Comparison of ENCODE assay signal across 7 mouse cellular contexts in genomic region chr11:69395235-69395633, GRCm38 (mm10). TPM values are rescaled to one million over a fixed set of nuclear protein-coding genes. Genes with fewer than 3 reads are reported as not detected.
DNase-seq lines count a peak whose midpoint lies in the region; ATAC-seq and TF ChIP-seq lines count a peak whose summit lies in the region.
"Not testable (repeated sequence)": the region's sequence is repeated elsewhere in the genome, so short reads cannot be mapped to it uniquely, and the experiment has no call there.

TSS of gene Naa38 (plus strand) at chr11:69395487.
TSS of gene Cyb5d1 (minus strand) at chr11:69395631.

- TF ChIP-seq POLR2A in embryonic fibroblast, embryonic 13.5 days (IDR thresholded peaks at IDR 0.05; ENCODE audit: low read depth, low read length) = peak; percentile 46; the same call in 1 of the 2 replicates

- H3K9ac ChIP-seq in kidney, embryonic 14.5 days (ENCODE audit: low read depth, low read length) = peak within 1 kb of the TSS; percentile 85
- peak within 1 kb of the TSS; percentile 93 for H3K9ac ChIP-seq in limb, embryonic 15.5 days
- peak within 1 kb of the TSS; percentile 88 for H3K9ac ChIP-seq in midbrain, postnatal 0 days (replicated peaks; ENCODE audit: low read length, poor library complexity, severe bottlenecking)

- peak; percentile 58 for ATAC-seq in kidney, embryonic 14.5 days (ENCODE audit: low FRiP score, low TSS enrichment)
- ATAC-seq in limb, embryonic 15.5 days (ENCODE audit: insufficient number of reproducible peaks, low FRiP score, low TSS enrichment, low read depth) = peak; percentile 76
- ATAC-seq in midbrain, postnatal 0 days (ENCODE audit: low FRiP score) = peak; percentile 80

- H3K27ac ChIP-seq in embryonic fibroblast, embryonic 13.5 days (ENCODE audit: insufficient read depth, low read length) = peak within 1 kb of the TSS; percentile 94
- peak within 1 kb of the TSS; percentile 96 for H3K27ac ChIP-seq in kidney, embryonic 14.5 days (ENCODE audit: low read depth, low read length)
- peak within 1 kb of the TSS; percentile 99 for H3K27ac ChIP-seq in limb, embryonic 15.5 days
- peak within 1 kb of the TSS; percentile 98 for H3K27ac ChIP-seq in midbrain, postnatal 0 days (ENCODE audit: low read depth, low read length)

- not testable (repeated sequence) for H3K4me1 ChIP-seq in embryonic fibroblast, embryonic 13.5 days (ENCODE audit: control insufficient read depth, insufficient read depth, low read length); midbrain, postnatal 0 days (ENCODE audit: insufficient read depth, low read length)
- H3K4me1 ChIP-seq in kidney, embryonic 14.5 days (ENCODE audit: control insufficient read depth, insufficient read depth, low read length) = peaks cover 35% of the 10 kb centered on the region; the same call in 1 of the 2 replicates
- peaks cover 47% of the 10 kb centered on the region for H3K4me1 ChIP-seq in limb, embryonic 15.5 days

- peak within 1 kb of the TSS; percentile 87 for H3K4me3 ChIP-seq in embryonic fibroblast, embryonic 13.5 days (ENCODE audit: insufficient read depth, low read length)
- H3K4me3 ChIP-seq in kidney, embryonic 14.5 days (ENCODE audit: low read length) = peak within 1 kb of the TSS; percentile 72
- H3K4me3 ChIP-seq in limb, embryonic 15.5 days = peak within 1 kb of the TSS; percentile 70
- H3K4me3 ChIP-seq in midbrain, postnatal 0 days (ENCODE audit: low read depth, low read length) = peak within 1 kb of the TSS; percentile 65

- not testable (repeated sequence) for TF ChIP-seq CTCF in embryonic fibroblast, embryonic 13.5 days (IDR thresholded peaks at IDR 0.05; ENCODE audit: borderline replicate concordance, insufficient read depth, low read length); midbrain, postnatal 0 days (IDR thresholded peaks at IDR 0.05)

- DNase-seq in adrenal gland, postnatal 4 days (ENCODE audit: low spot score in 2 of 2) = peak in 1 of 2 experiments; percentile 77
- peak; percentile 90 to 95 for DNase-seq in heart, adult 9 months (ENCODE audit: low spot score in 2 of 2)
- peak; percentile 94 for DNase-seq in midbrain, postnatal 0 days (ENCODE audit: low spot score)
- peak; percentile 83 to 90 for DNase-seq in spleen, postnatal 10 days (ENCODE audit: low spot score in 2 of 2)

- H3K4me2 ChIP-seq in kidney, embryonic 14.5 days (replicated peaks; ENCODE audit: low read depth, low read length) = peak within 1 kb of the TSS; percentile 79
- H3K4me2 ChIP-seq in limb, embryonic 15.5 days = peak within 1 kb of the TSS; percentile 62
- peak within 1 kb of the TSS; percentile 82 for H3K4me2 ChIP-seq in midbrain, postnatal 0 days (ENCODE audit: low read depth, low read length, poor library complexity, severe bottlenecking)

- not testable (repeated sequence) for H3K27me3 ChIP-seq in kidney, embryonic 14.5 days (ENCODE audit: control insufficient read depth, insufficient read depth, low read length); limb, embryonic 15.5 days; midbrain, postnatal 0 days (ENCODE audit: insufficient read depth, low read length)

- H3K9me3 ChIP-seq in kidney, embryonic 14.5 days (ENCODE audit: control insufficient read depth, low read length); limb, embryonic 15.5 days; midbrain, postnatal 0 days (ENCODE audit: low read length): not testable (repeated sequence)

- H3K36me3 ChIP-seq in kidney, embryonic 14.5 days (ENCODE audit: control insufficient read depth, insufficient read depth, low read length) = peaks cover 13% of the 10 kb centered on the region
- H3K36me3 ChIP-seq in limb, embryonic 15.5 days = peaks cover 11% of the 10 kb centered on the region
- peaks cover 14% of the 10 kb centered on the region for H3K36me3 ChIP-seq in midbrain, postnatal 0 days (ENCODE audit: insufficient read depth, low read length)

- WGBS in kidney, embryonic 14.5 days = under 1% methylated on average over 20 of the region's 24 CpGs
- under 1% methylated on average over 24 of the region's 24 CpGs for WGBS in limb, embryonic 15.5 days
- 1% methylated on average over 20 of the region's 24 CpGs for WGBS in midbrain, postnatal 0 days

RNA-seq across cellular contexts. Expression of gene Naa38, which starts in this region (rescaled TPM):
- total RNA-seq in adrenal gland, postnatal 4 days (2021) = 100 to 1,000 TPM; 118 to 129 TPM
- polyA plus RNA-seq in embryonic fibroblast, embryonic 13.5 days (2011; ENCODE audit: insufficient read length, low read depth, missing spikeins) = 75.6 and 81.1 TPM in 2 replicates
- polyA plus RNA-seq in kidney, embryonic 14.5 days (2014; fragmentation: Nextera tagmentation; extraction: Ambion mirVana) = 172 and 221 TPM in 2 replicates
- 143 and 144 TPM in 2 replicates for polyA plus RNA-seq in limb, embryonic 15.5 days (2015; fragmentation: Nextera tagmentation; extraction: Ambion mirVana)
- total RNA-seq in midbrain, postnatal 0 days (2014; rRNA removed) = 32.6 and 95.9 TPM in 2 replicates
- 120 and 147 TPM in 2 replicates for polyA plus RNA-seq in midbrain, postnatal 0 days (2015; fragmentation: Nextera tagmentation; extraction: Ambion mirVana)

RNA-seq across cellular contexts. Expression of gene Cyb5d1, which starts in this region (rescaled TPM):
- 10 to 100 TPM; 42.0 to 44.3 TPM for total RNA-seq in adrenal gland, postnatal 4 days (2021)
- 51.0 and 51.7 TPM in 2 replicates for polyA plus RNA-seq in embryonic fibroblast, embryonic 13.5 days (2011; ENCODE audit: insufficient read length, low read depth, missing spikeins)
- polyA plus RNA-seq in kidney, embryonic 14.5 days (2014; fragmentation: Nextera tagmentation; extraction: Ambion mirVana) = 11.1 and 23.9 TPM in 2 replicates
- 30.2 and 36.6 TPM in 2 replicates for polyA plus RNA-seq in limb, embryonic 15.5 days (2015; fragmentation: Nextera tagmentation; extraction: Ambion mirVana)
- total RNA-seq in midbrain, postnatal 0 days (2014; rRNA removed) = 16.5 and 22.6 TPM in 2 replicates
- 18.2 and 18.8 TPM in 2 replicates for polyA plus RNA-seq in midbrain, postnatal 0 days (2015; fragmentation: Nextera tagmentation; extraction: Ambion mirVana)
